Mouse (Mus musculus) thymus, adult 2 months (tissue): ENCODE results near the gene Zbtb20. TPM values are rescaled to one million over a fixed set of nuclear protein-coding genes. Genes with fewer than 3 reads are reported as not detected.

ENCODE experiments used
- DNase-seq: peaks from one replicate; pipeline ENCODE4 v3.0.0; 2021
- H3K27ac ChIP-seq: fragments of 200-500 bp; 2 replicates; pipeline ENCODE4 v1.5.1; 2012; ENCODE audit warnings: low read length, control low read depth; ENCODE audit not compliant: control insufficient read depth, insufficient read depth
- H3K27me3 ChIP-seq: fragments of 200-500 bp; 2 replicates; pipeline ENCODE4 v1.6.1; 2012; ENCODE audit warnings: mild to moderate bottlenecking, low read length, moderate library complexity, mixed read lengths; ENCODE audit not compliant: control insufficient read depth, insufficient read depth
- H3K36me3 ChIP-seq: fragments of 200-500 bp; 2 replicates; pipeline ENCODE4 v1.6.1; 2012; ENCODE audit warnings: mild to moderate bottlenecking, low read length, moderate library complexity; ENCODE audit not compliant: control insufficient read depth, insufficient read depth
- H3K4me1 ChIP-seq: fragments of 200-500 bp; replicated peaks from 2 replicates; pipeline ENCODE4 v1.6.1; 2012; ENCODE audit warnings: low read length; ENCODE audit not compliant: control insufficient read depth, insufficient read depth
- H3K4me3 ChIP-seq: fragments of 200-500 bp; 2 replicates; pipeline ENCODE4 v1.5.1; 2012; ENCODE audit warnings: mild to moderate bottlenecking, low read length, control low read depth, moderate library complexity; ENCODE audit not compliant: control insufficient read depth, insufficient read depth
- CTCF ChIP-seq: fragments of 200-500 bp; IDR thresholded peaks from 2 replicates; pipeline ENCODE4 v1.5.1; 2012; ENCODE audit warnings: mild to moderate bottlenecking, control low read depth, low read length, moderate library complexity, borderline replicate concordance; ENCODE audit not compliant: control insufficient read depth, poor library complexity, insufficient read depth; ENCODE audit errors: extremely low read depth
- POLR2A ChIP-seq: fragments of 200-500 bp; IDR thresholded peaks from 2 replicates; pipeline ENCODE4 v1.6.1; 2012; ENCODE audit warnings: mild to moderate bottlenecking, low read length, control low read depth, moderate library complexity; ENCODE audit not compliant: control insufficient read depth, poor library complexity, insufficient read depth; ENCODE audit errors: extremely low read depth
- WGBS: fragments of 180-500 bp; shearing (Covaris S2); methylation state at CpG from one replicate; pipeline ENCODE4 v1.1.7; 2018; 5-methylcytosine and 5-hydroxymethylcytosine counted together
- polyA plus RNA-seq: library from polyadenylated mRNA; depleted of rRNA; stranded (reverse); fragments of >200 nt; gene quantifications from 2 replicates; pipeline ENCODE4 v1.2.3, GENCODE M21; 2012

Gene Zbtb20
- polyA plus RNA-seq, 1 experiment: 19.1 TPM

DNA sequence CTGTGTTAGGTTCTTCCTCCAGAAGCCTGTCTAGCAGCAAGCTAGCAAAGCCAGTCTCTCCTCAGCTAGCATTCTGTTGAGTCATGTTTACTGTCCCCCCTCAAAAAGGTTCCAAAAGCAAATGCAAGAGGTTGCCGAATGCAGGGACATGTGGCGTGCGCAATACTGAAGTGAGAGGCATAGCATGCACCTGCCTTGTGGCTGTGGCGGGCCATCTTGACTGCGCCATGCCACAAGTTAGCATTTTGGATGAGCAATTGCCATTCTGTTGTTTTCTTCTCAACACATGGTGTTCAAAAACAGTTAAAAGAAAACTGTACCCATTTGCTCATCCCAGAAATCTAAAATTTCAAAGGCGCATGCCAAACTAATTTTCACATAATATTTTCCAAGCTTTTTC, 649.9 kb downstream of the Zbtb20 start:
- TF ChIP-seq CTCF: no peak
- TF ChIP-seq POLR2A: no peak
- Histone ChIP-seq H3K27me3 (no peaks in the 10 kb centered on the region), H3K36me3 (no peaks in the 10 kb centered on the region), H3K4me1 (0 out of 2 replicates have a peak, but pooled peaks cover 2% of the 10 kb centered on the region), H3K4me3 (no peak overlapping the region), H3K27ac (no peak overlapping the region)
- DNase-seq: no peak
- 95% methylated on average over 6 of the region's 6 CpGs for WGBS

DNA sequence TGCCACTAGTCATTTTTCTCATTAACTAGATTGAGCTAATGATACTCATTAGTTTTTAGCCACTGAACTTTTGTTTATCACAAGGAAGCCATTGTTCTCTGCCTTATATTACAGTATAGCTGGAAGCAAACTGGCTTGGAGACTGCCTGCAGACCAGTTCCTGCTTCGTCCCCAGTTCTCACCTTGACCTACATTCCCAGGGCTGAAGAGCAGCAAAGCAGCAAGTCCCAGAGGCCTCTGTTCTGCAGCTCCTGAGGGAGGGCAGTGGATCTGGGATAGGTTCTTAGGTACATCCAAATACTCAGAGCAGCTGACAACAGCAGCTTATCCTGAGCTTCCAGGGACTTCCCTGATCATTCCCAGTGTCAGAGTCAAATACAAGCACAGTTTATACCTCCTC, 652.6 kb downstream of the Zbtb20 start:
- Histone ChIP-seq H3K27me3 (no peaks in the 10 kb centered on the region), H3K4me3 (no peak overlapping the region), H3K36me3 (no peaks in the 10 kb centered on the region), H3K27ac (no peak overlapping the region), H3K4me1 (no peaks in the 10 kb centered on the region)
- WGBS: 94% methylated on average over 1 of the region's 1 CpGs
- TF ChIP-seq POLR2A: no peak
- TF ChIP-seq CTCF: no peak
- no peak for DNase-seq

DNA sequence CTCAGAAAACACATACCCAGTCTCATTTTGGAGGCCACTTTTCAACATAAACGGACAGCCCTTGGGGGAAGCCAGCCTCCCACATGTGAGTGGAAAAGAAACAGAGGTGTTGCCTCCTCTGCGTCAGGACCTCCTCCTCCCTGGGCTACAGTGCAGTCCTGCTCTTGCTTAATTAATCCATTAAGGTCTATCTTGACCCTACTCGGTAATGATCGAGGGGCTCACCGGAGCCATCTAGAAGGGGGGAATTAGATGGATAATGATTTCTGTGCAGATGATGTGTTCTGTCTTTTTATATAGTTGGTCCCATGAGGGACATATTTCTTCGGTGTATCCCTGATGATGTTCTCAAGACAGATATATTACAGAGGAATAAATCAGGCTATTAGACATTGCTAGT, 655.6 kb downstream of the Zbtb20 start:
- H3K4me3 ChIP-seq: no peak overlapping the region
- TF ChIP-seq POLR2A (no peak), CTCF (no peak)
- no peaks in the 10 kb centered on the region for H3K27me3 ChIP-seq
- no peaks in the 10 kb centered on the region for H3K36me3 ChIP-seq
- DNase-seq: no peak
- no peaks in the 10 kb centered on the region for H3K4me1 ChIP-seq
- no peak overlapping the region for H3K27ac ChIP-seq
- WGBS: 96% methylated on average over 6 of the region's 6 CpGs

DNA sequence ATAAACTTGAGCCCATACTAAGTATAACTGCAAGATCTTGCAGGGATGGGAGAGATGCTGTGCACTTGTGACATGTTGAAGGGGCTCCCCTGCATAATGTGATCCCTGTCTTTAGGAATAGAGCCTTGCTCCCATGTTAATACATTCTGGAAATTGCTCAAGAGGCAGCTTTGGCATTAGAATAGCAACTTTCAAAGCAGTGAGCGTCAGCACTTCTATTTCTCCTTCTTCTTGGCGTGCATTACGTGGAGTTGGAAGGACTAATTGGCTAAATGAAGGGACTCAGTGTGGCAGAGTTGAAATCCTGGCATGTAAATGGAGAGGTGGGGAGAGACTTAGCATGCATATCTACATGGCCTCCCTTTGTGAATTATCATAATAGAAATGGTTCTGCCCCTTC, 658.4 kb downstream of the Zbtb20 start:
- no peaks in the 10 kb centered on the region for H3K4me1 ChIP-seq
- no peaks in the 10 kb centered on the region for H3K27me3 ChIP-seq
- no peak for DNase-seq
- H3K4me3 ChIP-seq: no peak overlapping the region
- no peak for TF ChIP-seq CTCF
- TF ChIP-seq POLR2A: no peak
- H3K27ac ChIP-seq: no peak overlapping the region
- H3K36me3 ChIP-seq: no peaks in the 10 kb centered on the region
- WGBS: 97% methylated on average over 3 of the region's 3 CpGs

DNA sequence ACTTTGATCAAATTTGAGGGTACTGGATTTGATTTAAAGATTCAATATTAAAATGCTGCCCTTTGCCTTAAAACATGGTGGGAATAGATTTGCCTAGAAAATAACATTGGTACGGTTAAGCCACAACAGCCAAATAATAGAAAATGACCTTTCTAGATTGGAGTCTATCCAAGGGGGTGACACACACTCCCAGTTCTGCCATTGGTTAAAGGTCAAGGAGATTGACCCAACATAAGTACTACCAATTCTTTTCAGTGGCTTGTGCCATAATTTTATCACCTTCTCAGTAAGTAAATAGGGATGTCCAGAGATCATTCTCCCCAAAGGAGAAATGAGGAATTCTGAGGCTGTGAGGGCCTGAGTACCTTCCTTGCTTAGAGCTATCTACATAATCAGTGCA, 660.2 kb downstream of the Zbtb20 start:
- DNase-seq: no peak
- TF ChIP-seq POLR2A (no peak), CTCF (no peak)
- no peak overlapping the region for H3K27ac ChIP-seq
- 100% methylated on average over 1 of the region's 1 CpGs for WGBS
- no peaks in the 10 kb centered on the region for H3K4me1 ChIP-seq
- H3K27me3 ChIP-seq: no peaks in the 10 kb centered on the region
- H3K4me3 ChIP-seq: no peak overlapping the region
- no peaks in the 10 kb centered on the region for H3K36me3 ChIP-seq

DNA sequence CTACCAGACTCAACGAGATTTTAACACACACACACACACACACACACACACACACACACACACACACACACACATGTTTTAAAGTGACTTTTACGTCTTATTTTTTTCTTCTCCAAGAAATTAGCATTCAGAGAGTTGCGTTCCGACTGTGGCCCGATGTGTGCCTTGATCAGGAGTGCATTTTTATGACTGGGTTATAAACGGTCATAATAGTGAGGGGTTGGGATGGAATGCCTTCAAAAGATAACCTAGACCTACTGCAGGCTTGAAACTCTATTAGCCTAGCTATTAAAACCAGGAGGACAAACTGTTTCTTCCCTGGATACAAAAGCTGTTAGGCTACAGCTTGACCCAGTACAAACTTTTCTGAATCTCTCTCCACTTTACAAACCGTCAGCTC, 661.5 kb downstream of the Zbtb20 start:
- Histone ChIP-seq H3K36me3 (no peaks in the 10 kb centered on the region), H3K4me1 (no peaks in the 10 kb centered on the region), H3K27ac (no peak overlapping the region), H3K27me3 (no peaks in the 10 kb centered on the region), H3K4me3 (no peak overlapping the region)
- WGBS: 89% methylated on average over 7 of the region's 7 CpGs
- TF ChIP-seq POLR2A: no peak
- no peak for TF ChIP-seq CTCF
- DNase-seq: no peak

DNA sequence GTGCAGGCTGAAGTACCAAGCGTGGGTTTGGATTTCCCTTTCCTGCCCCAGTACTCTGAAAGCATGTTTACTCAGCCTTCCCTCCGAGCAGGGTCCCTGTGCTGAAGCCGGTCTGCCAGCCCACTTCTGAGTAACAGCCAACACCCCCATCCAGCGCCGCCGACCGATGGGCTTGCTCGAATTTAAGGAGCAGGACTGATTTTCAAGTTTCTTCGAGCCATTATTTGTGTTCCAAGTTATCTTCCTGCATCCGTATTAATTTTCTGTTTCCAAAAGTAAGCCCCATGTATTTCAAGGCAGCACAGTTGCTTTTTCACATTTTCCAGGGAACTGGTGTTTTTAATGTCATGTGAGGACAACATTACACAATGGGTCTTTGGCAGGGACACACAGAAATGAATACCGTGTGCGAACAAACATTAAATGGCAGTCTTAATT, 664.0 kb downstream of the Zbtb20 start:
- H3K36me3 ChIP-seq: no peaks in the 10 kb centered on the region
- no peak for DNase-seq
- H3K4me1 ChIP-seq: no peaks in the 10 kb centered on the region
- WGBS: 93% methylated on average over 12 of the region's 12 CpGs
- TF ChIP-seq POLR2A: no peak
- TF ChIP-seq CTCF: no peak
- H3K4me3 ChIP-seq: no peak overlapping the region
- no peak overlapping the region for H3K27ac ChIP-seq
- no peaks in the 10 kb centered on the region for H3K27me3 ChIP-seq
